Mouse (Mus musculus) retina, embryonic 14.5 days (tissue): ENCODE measurements around the gene Defb43.

Experiments
- DNase-seq: peaks from one replicate; pipeline ENCODE4 v3.0.0-alpha.2; 2015; ENCODE audit warnings: low spot score

Gene Defb43

GRCm38 (mm10) chr14:63011471-63011870 is at the start of gene Defb43:
TSS of gene Defb43 (plus strand) at chr14:63011771.
- DNase-seq, result no peak

- DNase-seq, result no peak
Observed at GRCm38 (mm10) chr14:62963632-62964031, 47.9 kb upstream of the Defb43 start.

GRCm38 (mm10) chr14:62965342-62965741 is 46.2 kb upstream of the Defb43 start:
- no peak for DNase-seq

- DNase-seq, result no peak
Observed at GRCm38 (mm10) chr14:62965811-62966520, 45.6 kb upstream of the Defb43 start.

- DNase-seq, result peak; percentile 81
Observed at GRCm38 (mm10) chr14:62975046-62975445, 36.5 kb upstream of the Defb43 start.

- no peak for DNase-seq
Observed at GRCm38 (mm10) chr14:62979815-62980214, 31.8 kb upstream of the Defb43 start.

- DNase-seq, result no peak
Observed at GRCm38 (mm10) chr14:62984410-62984809, 27.2 kb upstream of the Defb43 start, which contains the start of gene Defb48. TSS of gene Defb48 (minus strand) at chr14:62984510.

GRCm38 (mm10) chr14:62991271-62991670 is 20.3 kb upstream of the Defb43 start:
- DNase-seq, result no peak

- DNase-seq, result no peak
Observed at GRCm38 (mm10) chr14:62991849-62992510, 19.6 kb upstream of the Defb43 start.

GRCm38 (mm10) chr14:62997777-62998176 is 13.8 kb upstream of the Defb43 start, which contains the start of gene Defb47:
TSS of gene Defb47 (plus strand) at chr14:62998077.
- no peak for DNase-seq

GRCm38 (mm10) chr14:62998977-62999376 is 12.6 kb upstream of the Defb43 start:
- DNase-seq, result no peak

GRCm38 (mm10) chr14:63002588-63002987 is 9.0 kb upstream of the Defb43 start:
- no peak for DNase-seq

- DNase-seq, result no peak
Observed at GRCm38 (mm10) chr14:63013082-63013481, 1.5 kb downstream of the Defb43 start.

- no peak for DNase-seq
Observed at GRCm38 (mm10) chr14:63014667-63015066, 3.1 kb downstream of the Defb43 start.

GRCm38 (mm10) chr14:63020524-63021156 is 9.1 kb downstream of the Defb43 start:
- no peak for DNase-seq

- DNase-seq, result no peak
Observed at GRCm38 (mm10) chr14:63046691-63047090, 35.1 kb downstream of the Defb43 start, which contains the start of gene Defb42. TSS of gene Defb42 (plus strand) at chr14:63046991.

GRCm38 (mm10) chr14:63049910-63050370 is 38.4 kb downstream of the Defb43 start, which contains the start of gene Defb30:
TSS of gene Defb30 (minus strand) at chr14:63049960.
- no peak for DNase-seq

GRCm38 (mm10) chr14:63050769-63051168 is 39.2 kb downstream of the Defb43 start:
- DNase-seq, result peak; percentile 71

GRCm38 (mm10) chr14:63054729-63055128 is 43.2 kb downstream of the Defb43 start:
- peak; percentile 79 for DNase-seq

GRCm38 (mm10) chr14:63060361-63060760 is 48.8 kb downstream of the Defb43 start:
- no peak for DNase-seq

- no peak for DNase-seq
Observed at GRCm38 (mm10) chr14:63062184-63062583, 50.6 kb downstream of the Defb43 start.

GRCm38 (mm10) chr14:63065391-63065790 is 53.8 kb downstream of the Defb43 start:
- no peak for DNase-seq
